In genomic region chr11:100308672-100309071, GRCm38 (mm10) we compare ENCODE assay signal across 11 mouse cellular contexts. TPM values are rescaled to one million over a fixed set of nuclear protein-coding genes. Genes with fewer than 3 reads are reported as not detected.
"Had no signal": no experiment of that assay in that cellular context is flagged by ENCODE, and none has a peak within 500 bp of the region (broad histone marks: within the 10 kb centered on the region; RNA-seq: fewer than 3 reads in every experiment).

No protein-coding gene starts in this region.

RNA-seq across cellular contexts. Expression of gene Gast, which starts 25.5 kb away (rescaled TPM):
- total RNA-seq: neutrophil, adult 5-6 weeks had no signal
- polyA plus RNA-seq: neural tube, embryonic 13.5 days; neural tube, embryonic 14.5 days; neural tube, embryonic 15.5 days; spleen, adult 2 months; testis, adult 2 months; urinary bladder, adult 2 months had no signal

RNA-seq across cellular contexts. Expression of gene Krt42, which starts 39.0 kb away (rescaled TPM):
- total RNA-seq: neutrophil, adult 5-6 weeks had no signal
- polyA plus RNA-seq: neural tube, embryonic 13.5 days; neural tube, embryonic 14.5 days; neural tube, embryonic 15.5 days; small intestine, adult 2 months; spleen, adult 2 months; stomach, embryonic 14.5 days; stomach, embryonic 15.5 days; stomach, embryonic 16.5 days; testis, adult 2 months; urinary bladder, adult 2 months had no signal

RNA-seq across cellular contexts. Expression of gene Krt17, which starts 47.8 kb away (rescaled TPM):
- total RNA-seq: neutrophil, adult 5-6 weeks had no signal
- polyA plus RNA-seq: neural tube, embryonic 14.5 days; spleen, adult 2 months; testis, adult 2 months had no signal
